Mouse (Mus musculus) v-Abl transformed pro-B cells (cell line): Measurements from ENCODE around the gene Aldh1l1.

ENCODE experiments used
- in situ Hi-C, 2 experiments: fragments of 400-800 bp; cut with MboI; formaldehyde crosslinking; loops; one replicate each; pipeline ENCODE4 v1.15.1; 2025; ENCODE audit not compliant: unreplicated experiment in 2 of 2

Aldh1l1 gene

GRCm38 (mm10) chr6:90505906-90506305, 19.7 kb downstream of the Aldh1l1 start:
- in situ Hi-C loops, result no loop called here

DNA sequence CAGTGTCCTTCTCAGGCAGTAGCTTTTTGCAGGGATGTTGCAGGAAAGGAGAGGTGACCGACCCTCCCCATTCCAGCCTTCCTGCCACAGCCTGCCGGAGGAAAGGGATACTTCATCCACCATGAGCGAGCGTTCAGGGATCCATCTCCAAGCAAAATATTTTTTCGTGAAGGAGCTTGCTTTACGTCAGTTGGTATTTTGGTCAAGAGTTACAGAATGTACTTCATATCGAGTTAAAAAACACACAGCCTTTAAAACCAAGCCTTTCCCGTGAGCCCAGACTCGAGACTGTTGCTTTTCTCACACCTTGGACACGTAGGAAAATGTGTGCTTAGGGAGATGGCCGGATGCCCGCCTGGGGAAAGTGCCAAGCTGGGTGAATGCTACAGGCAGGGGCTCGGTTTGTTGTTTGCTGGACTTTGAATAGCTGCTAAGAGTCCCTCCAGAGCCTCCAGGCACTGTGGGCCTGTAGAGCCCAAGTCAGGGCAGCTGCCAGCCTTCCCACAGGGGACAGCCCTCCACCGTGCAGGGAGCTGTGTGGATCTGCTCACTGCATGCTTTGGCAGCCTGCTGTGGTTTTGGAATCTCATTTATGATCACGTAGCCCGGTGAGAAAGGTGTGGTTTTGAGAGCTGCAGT, 20.6 kb downstream of the Aldh1l1 start:
- in situ Hi-C loops, result no loop called here

- in situ Hi-C loops, result no loop called here
Measured at GRCm38 (mm10) chr6:90507443-90507842, 21.2 kb downstream of the Aldh1l1 start.

DNA sequence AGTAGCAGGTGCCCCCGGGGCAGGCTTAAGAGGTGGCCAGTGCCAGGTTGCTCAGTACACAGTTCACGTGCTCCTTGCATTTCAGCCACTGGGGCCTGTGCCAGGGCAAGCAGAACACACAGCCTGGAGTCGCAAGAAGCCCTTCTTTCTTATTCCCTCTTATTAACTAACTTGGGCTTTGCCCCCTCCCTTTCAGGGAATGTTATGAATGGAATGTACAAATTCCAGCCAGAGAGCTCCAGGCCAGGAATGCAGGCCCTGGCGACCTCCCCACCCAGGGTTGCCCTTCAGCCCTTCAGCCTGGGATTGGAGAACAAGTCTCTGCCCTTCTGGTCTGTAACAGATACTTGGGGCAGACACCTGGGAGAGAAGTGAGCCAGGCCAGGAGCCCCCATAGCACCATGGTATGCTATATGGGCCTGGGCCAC, 22.0 kb downstream of the Aldh1l1 start:
- in situ Hi-C loops, result no loop called here

DNA sequence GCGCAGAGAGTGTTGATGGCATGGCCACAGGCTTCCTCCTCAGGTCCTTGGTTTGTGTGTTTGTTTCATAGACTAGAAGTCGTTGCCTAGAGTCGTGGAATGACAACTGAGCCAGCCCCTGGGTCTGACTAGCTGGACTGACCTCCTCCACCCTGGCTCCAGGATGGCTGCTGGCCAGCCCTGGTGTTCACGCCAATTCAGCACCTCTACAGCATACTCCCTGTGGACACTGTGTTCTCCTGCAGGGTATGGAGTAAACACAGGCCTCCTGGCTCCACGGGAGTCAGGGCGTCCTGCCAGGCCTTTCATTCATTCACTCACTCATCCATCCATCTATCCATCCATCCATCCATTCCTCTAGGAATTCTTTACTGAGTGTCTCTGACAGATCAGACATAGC, 22.9 kb downstream of the Aldh1l1 start:
- in situ Hi-C loops, result no loop called here

GRCm38 (mm10) chr6:90512416-90512815, 26.2 kb downstream of the Aldh1l1 start:
- in situ Hi-C loops, result no loop called here

GRCm38 (mm10) chr6:90513074-90513856, 27.0 kb downstream of the Aldh1l1 start:
- in situ Hi-C loops, result no loop called here

DNA sequence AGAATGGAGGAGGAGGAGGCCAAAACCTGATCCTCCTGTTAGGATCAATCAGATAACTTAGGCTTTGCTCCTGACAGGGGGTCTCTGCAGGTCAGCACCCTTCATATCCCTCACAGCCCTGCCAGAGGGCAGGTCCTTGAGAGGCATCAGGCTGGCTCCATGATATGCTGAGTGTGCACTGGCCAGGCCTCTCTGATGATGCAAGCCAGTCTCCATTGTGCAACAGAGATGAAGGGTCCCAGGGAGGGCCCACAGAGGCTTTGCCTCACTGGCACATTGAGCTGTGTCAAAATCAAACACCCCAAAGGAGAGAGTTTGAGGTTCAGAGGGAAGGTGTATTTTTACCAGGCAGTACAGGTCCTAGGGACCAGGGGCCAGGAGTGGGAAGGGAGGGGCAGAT, 28.1 kb downstream of the Aldh1l1 start:
- in situ Hi-C loops, result no loop called here

- in situ Hi-C loops, result no loop called here
Measured at GRCm38 (mm10) chr6:90514883-90515405, 28.7 kb downstream of the Aldh1l1 start.

DNA sequence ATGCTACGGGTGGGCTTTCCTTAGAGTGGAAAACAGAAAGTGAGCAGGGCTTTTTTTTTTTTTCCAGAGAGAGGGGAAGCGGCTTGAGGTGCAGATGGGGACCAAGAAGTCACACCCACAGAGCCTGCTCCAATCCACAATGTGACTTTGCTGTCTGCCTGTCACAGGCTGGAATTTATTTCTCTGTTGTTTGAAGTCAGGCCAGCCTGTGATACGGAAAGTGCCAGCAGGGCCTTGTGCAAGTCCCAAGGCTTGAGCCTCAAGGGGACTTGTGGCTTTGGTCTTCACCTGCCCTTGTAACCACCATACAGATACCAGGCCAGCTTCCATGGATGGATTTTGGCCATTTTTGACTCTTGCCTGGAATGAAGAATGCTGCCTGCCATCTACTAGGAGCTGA, 32.7 kb downstream of the Aldh1l1 start:
- in situ Hi-C loops, result no loop called here

- in situ Hi-C loops, result no loop called here
Measured at GRCm38 (mm10) chr6:90519375-90519774, 33.1 kb downstream of the Aldh1l1 start.

DNA sequence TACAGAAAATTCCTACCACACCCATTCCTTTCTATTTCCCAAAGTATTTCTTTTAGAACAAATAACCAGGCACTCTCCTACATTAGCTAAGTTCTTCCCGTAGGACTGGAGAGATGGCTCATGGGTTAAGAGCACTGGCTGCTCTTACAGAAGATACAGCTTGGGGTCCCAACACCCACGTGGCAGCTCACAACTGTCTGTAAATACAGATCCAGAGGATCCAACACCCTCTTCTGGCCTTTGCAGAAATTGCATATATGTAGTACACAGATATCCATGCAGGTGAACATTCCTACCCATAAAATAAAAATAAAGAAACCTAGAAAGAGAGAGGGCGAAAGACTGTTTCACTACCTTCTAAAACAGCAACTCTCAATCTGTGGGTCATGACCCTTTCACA, 40.2 kb downstream of the Aldh1l1 start:
- in situ Hi-C loops, result no loop called here

- in situ Hi-C loops, result loop anchor here (10.0 kb wide), 1 partner anchor 845 kb away; no protein-coding TSS in a partner anchor
Measured at GRCm38 (mm10) chr6:90529461-90530046, 43.3 kb downstream of the Aldh1l1 start.

DNA sequence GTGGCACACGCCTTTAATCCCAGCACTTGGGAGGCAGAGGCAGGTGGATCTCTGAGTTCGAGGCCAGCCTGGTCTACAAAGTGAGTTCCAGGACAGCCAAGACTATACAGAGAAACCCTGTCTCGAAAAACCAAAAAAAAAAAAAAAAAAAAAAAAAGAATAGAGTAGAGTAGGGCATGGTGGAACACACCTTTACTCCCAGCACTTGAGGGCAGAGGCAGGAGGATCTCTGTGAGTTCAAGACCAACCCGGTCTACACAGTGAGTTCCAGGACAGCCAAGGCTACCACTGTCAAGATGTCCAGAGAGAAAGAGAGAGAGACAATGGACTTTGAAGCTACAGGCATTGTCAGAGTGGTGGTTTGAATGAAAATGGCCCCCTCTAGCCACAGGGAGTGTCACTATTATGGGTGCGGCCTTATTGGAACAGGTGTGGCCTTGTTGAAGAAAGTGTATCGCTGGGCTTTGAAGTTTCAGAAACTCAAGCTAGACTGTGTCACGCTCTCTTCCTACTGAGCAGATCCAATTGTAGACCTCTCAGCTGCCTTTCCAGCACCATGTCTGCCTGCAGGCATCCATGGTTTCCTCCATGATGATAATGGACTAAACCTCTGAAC, 46.5 kb downstream of the Aldh1l1 start:
- in situ Hi-C loops, result loop anchor here (10.0 kb wide), 1 partner anchor 848 kb away; no protein-coding TSS in a partner anchor

DNA sequence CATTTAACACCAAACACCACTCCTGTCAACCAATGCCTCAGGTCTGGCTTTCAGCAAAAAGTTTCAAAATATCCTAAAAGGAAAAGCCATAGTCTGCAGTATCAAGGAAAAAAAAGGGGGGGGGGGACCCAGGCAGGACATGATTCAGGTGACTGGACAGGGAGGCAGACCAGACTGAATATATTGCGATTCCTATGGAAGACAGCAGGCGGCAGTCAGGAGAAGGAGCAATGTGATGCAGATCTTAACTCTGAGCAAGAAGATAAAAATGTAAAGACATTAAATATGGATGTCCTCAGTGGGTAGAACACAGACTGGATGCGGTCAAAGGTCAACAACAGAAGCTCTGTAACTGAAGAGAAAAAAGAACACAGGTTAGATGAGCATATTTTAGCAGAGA, 47.3 kb downstream of the Aldh1l1 start:
- in situ Hi-C loops, result loop anchor here (10.0 kb wide), 1 partner anchor 849 kb away; no protein-coding TSS in a partner anchor

- in situ Hi-C loops, result loop anchor here (10.0 kb wide), 1 partner anchor 850 kb away; no protein-coding TSS in a partner anchor
Measured at GRCm38 (mm10) chr6:90534701-90535475, 48.7 kb downstream of the Aldh1l1 start.

GRCm38 (mm10) chr6:90536824-90537223, 50.6 kb downstream of the Aldh1l1 start:
- in situ Hi-C loops, result loop anchor here (10.0 kb wide), 1 partner anchor 852 kb away; no protein-coding TSS in a partner anchor

DNA sequence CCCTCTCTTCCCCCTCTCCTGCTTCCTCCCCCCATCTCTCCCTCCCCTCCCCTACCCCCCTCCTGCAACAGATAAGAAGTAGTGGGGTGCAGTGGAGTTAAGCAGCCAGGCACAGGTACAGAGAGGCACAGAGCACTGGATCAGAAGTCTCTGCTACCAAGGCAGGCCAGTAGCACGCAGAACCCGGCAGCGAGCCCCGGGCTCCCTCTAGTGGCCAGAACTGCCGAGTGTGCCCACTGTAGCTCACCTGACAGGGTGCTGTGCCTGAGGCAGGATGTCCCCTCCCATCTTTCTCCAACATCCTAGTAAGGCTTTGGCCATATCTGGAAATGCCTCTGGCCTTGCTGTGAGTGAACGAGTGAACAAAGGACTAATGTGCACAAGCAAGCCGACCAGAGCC, 51.7 kb downstream of the Aldh1l1 start:
- in situ Hi-C loops, result loop anchor here (10.0 kb wide), 1 partner anchor 853 kb away; no protein-coding TSS in a partner anchor

DNA sequence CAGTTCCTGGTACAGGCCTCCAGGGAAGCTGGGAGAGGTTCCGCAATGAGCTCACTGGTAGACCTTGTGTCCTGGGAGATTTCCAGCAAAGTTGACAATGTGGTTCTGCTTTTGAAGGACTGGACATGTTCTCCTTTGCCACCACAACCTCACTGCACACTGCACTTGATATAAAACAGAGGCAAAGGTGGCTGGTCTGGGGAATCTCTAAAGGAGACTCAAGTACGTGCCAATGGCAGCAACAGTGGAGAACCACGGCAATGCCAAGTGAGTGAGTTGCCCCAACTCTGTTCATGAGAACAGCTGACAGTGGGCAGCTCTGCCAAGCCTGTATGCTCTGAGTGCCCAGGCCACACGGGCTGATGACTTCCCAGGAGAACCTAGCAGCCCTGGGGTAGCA, 53.0 kb downstream of the Aldh1l1 start:
- in situ Hi-C loops, result loop anchor here (10.0 kb wide), 1 partner anchor 854 kb away; no protein-coding TSS in a partner anchor

GRCm38 (mm10) chr6:90540520-90540919, 54.3 kb downstream of the Aldh1l1 start:
- in situ Hi-C loops, result no loop called here
